Comparison of ENCODE assay signal across 25 mouse cellular contexts in the genomic region with DNA sequence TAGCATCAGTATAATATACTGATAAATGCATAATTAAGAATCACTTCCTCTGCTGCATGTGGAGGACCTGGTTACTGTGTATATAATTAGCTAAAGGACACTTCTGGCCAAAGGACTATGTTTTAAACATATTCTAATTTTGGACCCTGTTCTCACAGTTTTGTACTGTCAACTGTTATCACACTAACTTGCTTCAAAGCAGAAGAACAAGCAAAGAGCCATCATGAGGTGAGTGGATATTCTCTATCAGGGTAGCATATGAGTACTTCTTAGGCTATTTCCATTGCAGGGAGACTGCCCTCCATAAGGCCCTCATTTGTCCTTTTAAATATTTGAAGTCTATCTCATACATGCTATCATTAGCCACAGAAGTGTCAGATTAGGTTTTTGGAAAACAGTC.
DNase-seq lines count a peak whose midpoint lies in the region; ATAC-seq and TF ChIP-seq lines count a peak whose summit lies in the region.
"Had no signal": no experiment of that assay in that cellular context is flagged by ENCODE, and none has a peak within 500 bp of the region (broad histone marks: within the 10 kb centered on the region; RNA-seq: fewer than 3 reads in every experiment).

No protein-coding gene starts in this region.

- H3K27me3 ChIP-seq in heart, embryonic 15.5 days: no peaks in the 10 kb centered on the region
- no peaks in the 10 kb centered on the region for H3K27me3 ChIP-seq in heart, embryonic 12.5 days (replicated peaks)
- H3K27me3 ChIP-seq in heart, postnatal 0 days (ENCODE audit: control insufficient read depth, insufficient read depth, low read length): no peaks in the 10 kb centered on the region
- H3K27me3 ChIP-seq: CH12.LX; embryonic facial prominence, embryonic 12.5 days; forebrain, embryonic 13.5 days had no signal

- no peaks in the 10 kb centered on the region for H3K36me3 ChIP-seq in heart, embryonic 15.5 days
- no peaks in the 10 kb centered on the region for H3K36me3 ChIP-seq in heart, embryonic 12.5 days
- H3K36me3 ChIP-seq in heart, postnatal 0 days (replicated peaks; ENCODE audit: control insufficient read depth, insufficient read depth, low read length): no peaks in the 10 kb centered on the region
- H3K36me3 ChIP-seq: embryonic facial prominence, embryonic 10.5 days; embryonic facial prominence, embryonic 12.5 days; G1E had no signal

- H3K4me3 ChIP-seq in heart, embryonic 15.5 days: no peak overlapping the region
- H3K4me3 ChIP-seq in heart, embryonic 12.5 days: no peak overlapping the region
- H3K4me3 ChIP-seq in heart, postnatal 0 days (ENCODE audit: low read depth, low read length): no peak overlapping the region
- H3K4me3 ChIP-seq: embryonic facial prominence, embryonic 10.5 days; embryonic facial prominence, embryonic 12.5 days; forebrain, embryonic 13.5 days had no signal

- no peak for TF ChIP-seq EP300 in heart, postnatal 0 days (IDR thresholded peaks at IDR 0.05; ENCODE audit: low read depth)

- no peak overlapping the region for H3K4me2 ChIP-seq in heart, embryonic 15.5 days
- no peak overlapping the region for H3K4me2 ChIP-seq in heart, embryonic 12.5 days
- no peak overlapping the region for H3K4me2 ChIP-seq in heart, postnatal 0 days (ENCODE audit: low read depth, low read length)
- H3K4me2 ChIP-seq: embryonic facial prominence, embryonic 12.5 days; forebrain, embryonic 13.5 days had no signal

- intact Hi-C loops in heart, postnatal 14 days (cut with DNase I): no loop called here

- no peak overlapping the region for H3K9ac ChIP-seq in heart, embryonic 15.5 days
- no peak overlapping the region for H3K9ac ChIP-seq in heart, embryonic 12.5 days
- no peak overlapping the region for H3K9ac ChIP-seq in heart, postnatal 0 days (replicated peaks; ENCODE audit: low read depth, low read length)
- H3K9ac ChIP-seq: embryonic facial prominence, embryonic 12.5 days; forebrain, embryonic 13.5 days had no signal

- TF ChIP-seq CTCF in heart, postnatal 0 days (IDR thresholded peaks at IDR 0.05; ENCODE audit: low read depth): no peak

- ATAC-seq in frontal cortex, adult (ENCODE audit: low TSS enrichment): peak; percentile 68
- 0 out of 2 replicates have a peak, but pooled peaks have one; percentile 27 for ATAC-seq in heart, embryonic 15.5 days (replicated peaks; ENCODE audit: insufficient number of reproducible peaks, insufficient read depth, low FRiP score, low read depth)
- ATAC-seq in heart, embryonic 12.5 days (ENCODE audit: insufficient number of reproducible peaks, low FRiP score): no peak
- peak; percentile 64 for ATAC-seq in heart, postnatal 0 days (ENCODE audit: insufficient read depth, low read depth)
- ATAC-seq: activated CD4-positive, CD25-positive, alpha-beta regulatory T cell, adult 4 months; CD4-positive, CD25-positive, alpha-beta regulatory T cell, adult 4 months; forebrain, embryonic 13.5 days; Patski had no signal

- no peak overlapping the region for H3K27ac ChIP-seq in heart, embryonic 15.5 days
- H3K27ac ChIP-seq in heart, embryonic 12.5 days (ENCODE audit: poor library complexity, severe bottlenecking): no peak overlapping the region
- no peak overlapping the region for H3K27ac ChIP-seq in heart, postnatal 0 days (ENCODE audit: low read depth)
- H3K27ac ChIP-seq: embryonic facial prominence, embryonic 10.5 days; embryonic facial prominence, embryonic 12.5 days; forebrain, embryonic 13.5 days had no signal

- DNase-seq in frontal cortex, postnatal 10 days (ENCODE audit: low spot score in 2 of 2): no peak
- DNase-seq in heart, adult 8-10 months (ENCODE audit: low spot score): peak; percentile 21
- no peak for DNase-seq in heart, postnatal 4 days
- peak; percentile 25 for DNase-seq in heart, postnatal 0 days (ENCODE audit: low spot score)
- no peak for DNase-seq in heart, postnatal 14 days
- DNase-seq: adrenal gland, adult 8-10 months; adrenal gland, postnatal 14 days; adrenal gland, postnatal 36 days; B cell, adult 2 months; cerebellum, adult 11-12 months; cerebellum, adult 2 months; cerebellum, adult 9-10 months; cerebellum, postnatal 10 days; cerebellum, postnatal 25 days had no signal

- peaks cover 7% of the 10 kb centered on the region; the same call in 1 of the 2 replicates for H3K4me1 ChIP-seq in heart, embryonic 15.5 days (replicated peaks)
- 0 out of 2 replicates have a peak, but pooled peaks cover 2% of the 10 kb centered on the region for H3K4me1 ChIP-seq in heart, embryonic 12.5 days (replicated peaks)
- H3K4me1 ChIP-seq in heart, postnatal 0 days (ENCODE audit: control insufficient read depth, insufficient read depth): no peaks in the 10 kb centered on the region; the same call in 1 of the 2 replicates
- H3K4me1 ChIP-seq: embryonic facial prominence, embryonic 10.5 days; embryonic facial prominence, embryonic 12.5 days; forebrain, embryonic 13.5 days had no signal

- no peaks in the 10 kb centered on the region for H3K9me3 ChIP-seq in heart, embryonic 15.5 days (replicated peaks)
- no peaks in the 10 kb centered on the region for H3K9me3 ChIP-seq in heart, embryonic 12.5 days (replicated peaks)
- no peaks in the 10 kb centered on the region for H3K9me3 ChIP-seq in heart, postnatal 0 days (replicated peaks; ENCODE audit: control insufficient read depth, low read length)
- H3K9me3 ChIP-seq: embryonic facial prominence, embryonic 10.5 days; embryonic facial prominence, embryonic 12.5 days; forebrain, embryonic 13.5 days; G1E had no signal

Comparison
In these comparisons a context has a peak if more than half of its experiments do, and no peak if none do; other contexts are left out.
1. DNase-seq: peak in heart, adult 8-10 months (single experiment) and heart, postnatal 0 days (single experiment); none in frontal cortex, postnatal 10 days (0 of 2), heart, postnatal 4 days (single experiment) and heart, postnatal 14 days (0 of 2).